Mouse (Mus musculus): ENCODE data around the gene Mis18bp1. TPM values are rescaled to one million over a fixed set of nuclear protein-coding genes. Genes with fewer than 3 reads are reported as not detected.
"Not testable (repeated sequence)": the region's sequence is repeated elsewhere in the genome, so short reads cannot be mapped to it uniquely, and the experiment has no call there.

Mis18bp1 gene
- polyA plus RNA-seq (2016; fragmentation: Nextera tagmentation; extraction: Ambion mirVana), result 76.4 and 83.9 TPM in 2 replicates

DNA sequence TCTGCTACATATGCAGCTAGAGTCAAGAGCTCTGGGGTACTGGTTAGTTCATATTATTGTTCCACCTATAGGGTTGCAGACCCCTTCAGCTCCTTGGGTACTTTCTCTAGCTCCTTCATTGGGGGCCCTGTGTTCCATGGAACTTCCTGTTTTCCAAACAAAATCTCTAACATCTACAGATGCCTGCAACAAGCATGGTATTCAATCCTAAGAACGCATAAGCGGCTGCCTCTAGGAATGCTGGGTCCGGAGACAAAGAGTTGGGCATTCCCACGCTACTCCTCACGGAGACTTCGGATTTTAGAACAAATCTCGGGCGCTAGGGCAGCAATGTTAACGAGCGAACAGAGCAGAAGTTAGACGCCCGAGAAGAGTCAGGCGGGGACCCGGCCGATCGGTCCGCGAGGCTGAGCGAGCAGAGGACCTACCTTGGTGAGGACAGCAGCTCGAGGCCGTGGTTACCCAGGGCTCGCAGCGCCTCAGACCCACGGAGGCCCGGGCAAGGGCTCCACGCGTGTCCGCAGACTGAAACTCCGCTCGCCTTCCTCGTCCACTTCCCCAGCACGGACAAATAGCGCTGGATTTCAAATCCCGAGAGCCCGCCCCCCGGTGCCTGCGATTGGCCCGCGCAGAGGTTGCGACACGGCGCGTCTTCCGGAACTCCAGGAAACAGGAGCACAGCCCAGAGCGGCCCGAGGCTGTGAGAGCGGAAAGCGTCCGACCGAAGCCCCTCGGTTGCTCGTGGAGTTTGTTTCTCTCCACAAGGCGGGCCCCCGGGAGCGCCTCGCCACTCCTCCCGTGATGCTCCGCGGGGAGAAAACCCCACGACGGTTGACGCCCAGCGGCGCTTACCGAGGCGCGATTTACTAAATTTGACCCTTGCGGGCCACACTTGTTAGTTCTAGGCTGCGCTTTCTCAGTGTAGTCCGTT lies at the start of gene Mis18bp1:
TSS of gene Mis18bp1 (minus strand) at position 584 of the 931 bp plus-strand sequence.
- peak; percentile 98 for ATAC-seq (ENCODE audit: insufficient number of reproducible peaks, insufficient read depth, low FRiP score, low TSS enrichment, low read depth)
- H3K9me3 ChIP-seq, result no peaks in the 10 kb centered on the region; the same call in 1 of the 2 replicates
- peaks cover 12% of the 10 kb centered on the region for H3K4me1 ChIP-seq (replicated peaks)
- peaks cover 3% of the 10 kb centered on the region; the same call in 1 of the 2 replicates for H3K36me3 ChIP-seq
- no peaks in the 10 kb centered on the region for H3K27me3 ChIP-seq
- peak within 1 kb of the TSS; percentile 81 for H3K9ac ChIP-seq (replicated peaks)
- peak within 1 kb of the TSS; percentile 93 for H3K27ac ChIP-seq
- H3K4me2 ChIP-seq, result peak within 1 kb of the TSS; percentile 58
- WGBS, result under 1% methylated on average over 70 of the region's 70 CpGs
- peak within 1 kb of the TSS; percentile 78 for H3K4me3 ChIP-seq (replicated peaks)

DNA sequence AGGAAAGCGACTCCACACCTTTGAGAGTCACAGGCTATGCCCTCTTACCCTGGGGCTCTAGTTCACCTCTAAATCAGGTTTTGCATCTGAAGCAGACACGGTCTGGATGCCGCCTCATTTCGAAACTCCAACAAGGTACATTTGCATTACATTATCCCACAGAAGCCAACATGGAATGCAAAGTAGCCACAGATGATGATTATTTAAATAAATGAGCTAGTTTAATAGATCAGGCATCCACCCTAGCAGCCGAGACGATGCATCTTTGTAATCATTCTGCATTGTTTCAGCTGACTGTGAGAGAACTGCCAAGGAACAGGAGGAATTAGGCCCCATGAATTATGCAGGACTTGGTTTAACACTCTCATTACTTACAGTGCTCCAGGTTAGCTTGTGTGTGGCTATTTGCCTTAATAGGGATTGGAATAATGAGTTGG lies 44.0 kb upstream of the Mis18bp1 start:
- 81% methylated on average over 6 of the region's 6 CpGs for WGBS

DNA sequence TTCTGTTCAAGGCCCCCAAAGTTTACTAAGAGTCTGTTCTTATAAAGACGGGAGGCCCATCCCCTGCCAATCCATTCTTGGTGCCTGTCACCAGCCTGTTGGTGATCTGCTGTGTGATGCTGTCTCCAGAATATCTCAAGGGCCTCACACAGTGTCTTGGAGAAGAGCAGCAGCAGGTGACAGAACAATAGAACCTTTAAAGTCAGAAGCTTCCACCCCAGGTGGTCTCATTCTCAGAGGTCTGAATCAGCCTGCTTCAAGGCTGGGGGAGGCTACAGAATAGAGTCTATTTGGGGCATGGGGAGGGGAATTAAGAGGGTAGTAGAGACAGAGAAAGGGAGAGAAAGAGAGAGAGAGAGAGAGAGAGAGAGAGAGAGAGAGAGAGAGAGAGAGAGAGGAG lies 34.0 kb upstream of the Mis18bp1 start:
- Histone ChIP-seq H3K4me1 (replicated peaks) (no peaks in the 10 kb centered on the region), H3K9me3 (no peaks in the 10 kb centered on the region), H3K4me2 (no peak overlapping the region), H3K27me3 (no peaks in the 10 kb centered on the region), H3K27ac (no peak overlapping the region), H3K9ac (replicated peaks) (no peak overlapping the region), H3K36me3 (no peaks in the 10 kb centered on the region), H3K4me3 (replicated peaks) (no peak overlapping the region)
- ATAC-seq (ENCODE audit: insufficient number of reproducible peaks, insufficient read depth, low FRiP score, low TSS enrichment, low read depth), result no peak
- 59% methylated on average over 1 of the region's 1 CpGs for WGBS

More for the DNA sequence above, 44.0 kb upstream of the Mis18bp1 start:
- Histone ChIP-seq H3K4me2 (no peak overlapping the region), H3K27me3 (no peaks in the 10 kb centered on the region), H3K27ac (no peak overlapping the region), H3K4me1 (replicated peaks) (no peaks in the 10 kb centered on the region), H3K4me3 (replicated peaks) (no peak overlapping the region), H3K9me3 (no peaks in the 10 kb centered on the region), H3K36me3 (no peaks in the 10 kb centered on the region), H3K9ac (replicated peaks) (no peak overlapping the region)
- ATAC-seq (ENCODE audit: insufficient number of reproducible peaks, insufficient read depth, low FRiP score, low TSS enrichment, low read depth), result no peak

DNA sequence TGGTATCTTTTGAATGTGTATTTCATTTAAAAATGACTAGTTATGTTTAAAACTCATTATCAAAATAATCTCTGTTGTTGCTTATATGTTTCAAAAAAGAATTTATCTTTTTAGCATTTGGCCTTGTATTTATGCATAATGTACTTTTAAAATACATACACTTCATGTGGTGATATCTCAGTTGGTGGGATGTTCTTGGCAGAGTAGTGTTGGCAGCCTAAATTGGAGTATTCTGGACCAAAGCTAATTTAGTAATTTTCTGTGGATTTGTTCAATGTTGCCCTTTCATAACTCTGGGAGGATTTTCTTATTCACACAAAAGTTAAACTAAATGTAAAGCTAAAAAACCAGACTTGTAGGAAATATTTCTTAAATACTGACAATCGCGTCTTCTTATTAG lies 29.4 kb upstream of the Mis18bp1 start:
- Histone ChIP-seq H3K4me1 (replicated peaks) (no peaks in the 10 kb centered on the region), H3K4me2 (no peak overlapping the region), H3K36me3 (no peaks in the 10 kb centered on the region), H3K27ac (no peak overlapping the region), H3K9me3 (no peaks in the 10 kb centered on the region), H3K27me3 (no peaks in the 10 kb centered on the region), H3K9ac (replicated peaks) (no peak overlapping the region), H3K4me3 (replicated peaks) (no peak overlapping the region)
- WGBS, result 99% methylated on average over 2 of the region's 2 CpGs
- no peak for ATAC-seq (ENCODE audit: insufficient number of reproducible peaks, insufficient read depth, low FRiP score, low TSS enrichment, low read depth)

DNA sequence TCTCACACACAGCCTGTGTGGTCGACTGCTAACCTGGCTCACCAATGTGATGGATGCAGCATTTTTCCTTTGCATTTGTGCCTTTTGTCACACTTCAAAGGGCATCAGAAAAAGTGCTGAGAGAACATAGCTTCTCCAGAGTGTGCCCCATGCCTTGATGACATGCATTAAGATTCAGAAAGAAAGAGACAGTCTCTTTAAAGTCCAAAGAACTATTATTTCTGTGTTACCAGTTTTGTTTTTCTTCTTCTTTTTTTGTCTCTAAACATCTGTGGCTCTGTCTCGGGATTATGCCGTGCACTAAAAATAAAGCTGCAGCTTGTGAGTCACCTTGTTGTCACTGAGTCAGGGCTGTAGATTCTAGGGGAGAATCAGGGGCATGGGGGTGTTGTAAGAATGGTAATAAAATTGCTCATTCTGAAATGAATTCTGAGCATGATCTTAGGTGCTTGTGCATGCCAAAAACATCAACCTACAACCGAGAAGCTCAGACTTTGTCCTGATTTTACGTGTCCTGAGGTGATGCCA lies 21.7 kb upstream of the Mis18bp1 start:
- no peak overlapping the region for H3K27ac ChIP-seq
- 78% methylated on average over 5 of the region's 5 CpGs for whole genome bisulfite sequencing
- no peaks in the 10 kb centered on the region for H3K4me1 ChIP-seq (replicated peaks)
- H3K9ac ChIP-seq (replicated peaks), result no peak overlapping the region
- no peak overlapping the region for H3K4me3 ChIP-seq (replicated peaks)
- ATAC-seq (ENCODE audit: insufficient number of reproducible peaks, insufficient read depth, low FRiP score, low TSS enrichment, low read depth), result no peak
- no peaks in the 10 kb centered on the region for H3K36me3 ChIP-seq
- no peaks in the 10 kb centered on the region for H3K9me3 ChIP-seq
- H3K27me3 ChIP-seq, result no peaks in the 10 kb centered on the region
- H3K4me2 ChIP-seq, result no peak overlapping the region

DNA sequence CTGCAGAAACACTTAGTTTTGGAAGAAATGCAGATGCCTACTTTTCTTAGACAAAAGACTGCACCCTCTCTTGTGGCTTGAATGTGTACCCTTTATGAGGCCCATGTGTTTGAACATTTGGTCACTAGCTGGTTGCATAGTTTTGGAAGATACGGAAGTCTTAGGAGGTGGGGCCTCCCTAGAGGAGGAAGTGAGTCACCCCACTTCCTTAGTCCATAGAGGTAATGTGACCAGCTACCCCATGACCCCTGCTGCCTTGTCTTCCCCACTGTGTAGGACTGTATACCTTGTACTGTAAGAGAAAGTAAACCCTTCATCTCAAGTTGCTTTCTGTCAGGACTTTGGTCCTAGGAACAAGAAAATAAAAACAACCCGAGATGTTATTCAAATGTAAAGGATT lies 16.8 kb upstream of the Mis18bp1 start:
- H3K4me3 ChIP-seq (replicated peaks), result no peak overlapping the region
- no peak overlapping the region for H3K9ac ChIP-seq (replicated peaks)
- H3K27me3 ChIP-seq, result no peaks in the 10 kb centered on the region
- H3K4me1 ChIP-seq (replicated peaks), result no peaks in the 10 kb centered on the region
- H3K36me3 ChIP-seq, result no peaks in the 10 kb centered on the region
- no peak overlapping the region for H3K27ac ChIP-seq
- WGBS, result 87% methylated on average over 2 of the region's 2 CpGs
- no peak overlapping the region for H3K4me2 ChIP-seq
- no peak for ATAC-seq (ENCODE audit: insufficient number of reproducible peaks, insufficient read depth, low FRiP score, low TSS enrichment, low read depth)
- no peaks in the 10 kb centered on the region for H3K9me3 ChIP-seq

DNA sequence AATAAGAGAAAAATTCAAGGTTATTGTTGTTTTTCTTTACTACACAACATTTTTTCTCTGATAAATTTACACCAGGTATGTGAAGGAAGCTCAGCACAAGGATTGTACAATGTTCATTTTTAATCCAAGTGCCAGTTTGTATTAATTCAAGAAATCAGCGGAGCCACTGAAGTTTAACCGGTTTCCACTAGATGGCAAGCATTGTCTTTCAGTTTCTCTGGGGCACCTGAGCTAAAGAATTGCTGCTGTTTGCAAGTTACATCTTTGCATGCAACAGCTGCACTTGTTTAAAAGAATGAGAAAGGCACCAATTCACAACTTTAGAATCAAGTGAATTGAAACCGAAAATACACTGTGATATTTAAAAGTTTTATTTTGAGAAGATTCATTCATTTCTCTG lies 15.0 kb upstream of the Mis18bp1 start:
- no peak for ATAC-seq (ENCODE audit: insufficient number of reproducible peaks, insufficient read depth, low FRiP score, low TSS enrichment, low read depth)
- H3K9ac ChIP-seq (replicated peaks), result no peak overlapping the region
- no peaks in the 10 kb centered on the region for H3K27me3 ChIP-seq
- H3K9me3 ChIP-seq, result no peaks in the 10 kb centered on the region
- no peaks in the 10 kb centered on the region for H3K36me3 ChIP-seq
- no peak overlapping the region for H3K4me3 ChIP-seq (replicated peaks)
- no peaks in the 10 kb centered on the region for H3K4me1 ChIP-seq (replicated peaks)
- H3K4me2 ChIP-seq, result no peak overlapping the region
- H3K27ac ChIP-seq, result no peak overlapping the region
- 60% methylated on average over 3 of the region's 3 CpGs for WGBS

DNA sequence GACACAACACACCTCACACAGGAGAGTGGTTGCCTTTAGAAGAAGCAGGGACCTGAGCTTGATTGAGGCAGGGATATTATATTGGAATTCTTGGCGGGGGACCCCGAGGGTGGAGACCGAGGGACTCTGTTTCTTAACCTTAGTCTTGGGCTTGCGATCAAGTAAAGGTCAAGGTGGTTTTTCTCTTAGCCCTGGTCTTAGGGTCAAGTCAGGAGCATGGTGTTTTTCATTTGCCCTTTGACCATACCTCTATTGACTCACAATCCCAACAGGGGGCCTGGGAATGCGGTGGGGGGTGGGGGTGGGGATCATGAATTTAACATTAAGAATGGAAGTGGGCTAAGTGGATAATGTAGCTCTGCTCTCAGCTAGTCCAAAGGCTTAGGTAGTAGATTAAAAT lies 1.3 kb upstream of the Mis18bp1 start:
- no peak overlapping the region for H3K27ac ChIP-seq
- H3K36me3 ChIP-seq, result no peaks in the 10 kb centered on the region
- no peaks in the 10 kb centered on the region for H3K27me3 ChIP-seq
- no peak overlapping the region for H3K4me2 ChIP-seq
- no peak for ATAC-seq (ENCODE audit: insufficient number of reproducible peaks, insufficient read depth, low FRiP score, low TSS enrichment, low read depth)
- no peak overlapping the region for H3K4me3 ChIP-seq (replicated peaks)
- no peaks in the 10 kb centered on the region for H3K9me3 ChIP-seq
- 89% methylated on average over 5 of the region's 5 CpGs for WGBS
- H3K4me1 ChIP-seq (replicated peaks), result peaks cover 12% of the 10 kb centered on the region
- H3K9ac ChIP-seq (replicated peaks), result no peak overlapping the region

DNA sequence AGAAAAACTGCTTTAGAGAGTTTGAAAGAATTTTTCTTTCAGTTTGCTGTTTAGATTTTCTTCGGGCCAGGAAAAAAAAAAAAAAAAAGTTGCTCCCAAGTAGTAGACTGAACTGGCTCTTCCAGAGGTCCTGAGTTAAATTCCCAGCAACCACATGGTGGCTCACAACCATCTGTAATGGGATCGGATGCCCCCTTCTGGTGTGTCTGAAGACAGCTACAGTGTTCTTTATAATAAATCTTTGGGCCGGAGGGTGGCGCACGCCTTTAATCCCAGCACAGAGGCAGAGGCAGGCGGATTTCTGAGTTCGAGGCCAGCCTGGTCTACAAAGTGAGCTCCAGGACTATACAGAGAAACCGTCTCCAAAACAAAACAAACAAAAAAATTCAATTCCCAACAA lies 555 bp upstream of the Mis18bp1 start:
- not testable (repeated sequence) for H3K36me3 ChIP-seq; H3K9ac ChIP-seq (replicated peaks); H3K9me3 ChIP-seq; H3K27me3 ChIP-seq
- WGBS, result 30% methylated on average over 8 of the region's 8 CpGs
- peak overlapping the region; percentile 58 for H3K4me2 ChIP-seq
- peaks cover 12% of the 10 kb centered on the region for H3K4me1 ChIP-seq (replicated peaks)
- peak overlapping the region; percentile 78 for H3K4me3 ChIP-seq (replicated peaks)
- ATAC-seq (ENCODE audit: insufficient number of reproducible peaks, insufficient read depth, low FRiP score, low TSS enrichment, low read depth), result peak; percentile 41; the same call in 1 of the 2 replicates
- peak overlapping the region; percentile 93 for H3K27ac ChIP-seq

DNA sequence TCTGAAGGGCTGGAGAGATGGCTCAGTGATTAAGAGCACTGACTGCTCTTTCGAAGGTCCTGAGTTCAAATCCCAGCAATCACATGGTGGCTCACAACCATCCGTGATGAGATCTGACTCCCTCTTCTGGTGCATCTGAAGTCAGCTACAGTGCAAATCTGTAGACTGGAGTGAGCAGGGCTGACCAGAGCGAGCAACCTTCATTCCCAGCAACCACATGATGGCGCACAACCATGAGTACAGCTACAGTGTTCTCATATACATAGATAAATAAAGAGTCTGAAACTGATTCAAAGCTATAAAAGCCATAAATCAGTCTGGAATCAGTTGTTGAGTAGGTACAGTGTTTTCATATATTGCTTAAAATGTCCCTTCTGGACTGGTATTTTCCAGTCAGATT lies 36.3 kb downstream of the Mis18bp1 start:
- H3K27ac ChIP-seq; H3K4me1 ChIP-seq (replicated peaks); H3K4me3 ChIP-seq (replicated peaks); ATAC-seq (ENCODE audit: insufficient number of reproducible peaks, insufficient read depth, low FRiP score, low TSS enrichment, low read depth); H3K4me2 ChIP-seq; H3K9me3 ChIP-seq; H3K9ac ChIP-seq (replicated peaks); H3K27me3 ChIP-seq: not testable (repeated sequence)
- peaks cover 66% of the 10 kb centered on the region for H3K36me3 ChIP-seq
- 88% methylated on average over 4 of the region's 4 CpGs for WGBS

DNA sequence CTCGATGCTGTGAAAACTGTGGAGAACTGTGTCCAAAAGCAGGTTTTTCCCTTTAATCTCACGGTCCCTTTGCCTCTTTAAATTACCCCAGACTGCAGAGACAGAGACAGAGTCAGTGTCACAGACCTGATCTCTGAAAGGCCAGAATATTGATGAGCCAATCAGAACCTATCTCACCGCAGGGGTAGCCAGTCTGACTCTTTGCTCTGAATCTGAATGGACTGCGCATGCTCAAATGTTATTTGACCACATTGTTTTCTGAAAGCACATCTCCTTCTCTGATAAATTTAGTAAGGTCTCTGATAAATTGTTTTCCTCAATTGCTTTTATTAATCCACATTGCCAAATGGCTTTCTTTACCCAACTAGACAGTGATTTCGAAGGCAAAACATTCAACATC lies 53.0 kb downstream of the Mis18bp1 start:
- ATAC-seq (ENCODE audit: insufficient number of reproducible peaks, insufficient read depth, low FRiP score, low TSS enrichment, low read depth), result no peak

More for the DNA sequence above, 53.0 kb downstream of the Mis18bp1 start:
- Histone ChIP-seq H3K4me3 (replicated peaks) (no peak overlapping the region), H3K27ac (no peak overlapping the region), H3K4me2 (no peak overlapping the region), H3K27me3 (no peaks in the 10 kb centered on the region), H3K9me3 (no peaks in the 10 kb centered on the region), H3K9ac (replicated peaks) (no peak overlapping the region), H3K36me3 (peaks cover 90% of the 10 kb centered on the region), H3K4me1 (replicated peaks) (no peaks in the 10 kb centered on the region)
- WGBS, result 90% methylated on average over 5 of the region's 5 CpGs
